Mouse (Mus musculus) right cerebral cortex, postnatal 14 days (tissue): ENCODE data around the gene Hipk3.

ENCODE experiments used
- DNase-seq: peaks from one replicate; pipeline ENCODE4 v3.0.0; 2022

Gene Hipk3

DNA sequence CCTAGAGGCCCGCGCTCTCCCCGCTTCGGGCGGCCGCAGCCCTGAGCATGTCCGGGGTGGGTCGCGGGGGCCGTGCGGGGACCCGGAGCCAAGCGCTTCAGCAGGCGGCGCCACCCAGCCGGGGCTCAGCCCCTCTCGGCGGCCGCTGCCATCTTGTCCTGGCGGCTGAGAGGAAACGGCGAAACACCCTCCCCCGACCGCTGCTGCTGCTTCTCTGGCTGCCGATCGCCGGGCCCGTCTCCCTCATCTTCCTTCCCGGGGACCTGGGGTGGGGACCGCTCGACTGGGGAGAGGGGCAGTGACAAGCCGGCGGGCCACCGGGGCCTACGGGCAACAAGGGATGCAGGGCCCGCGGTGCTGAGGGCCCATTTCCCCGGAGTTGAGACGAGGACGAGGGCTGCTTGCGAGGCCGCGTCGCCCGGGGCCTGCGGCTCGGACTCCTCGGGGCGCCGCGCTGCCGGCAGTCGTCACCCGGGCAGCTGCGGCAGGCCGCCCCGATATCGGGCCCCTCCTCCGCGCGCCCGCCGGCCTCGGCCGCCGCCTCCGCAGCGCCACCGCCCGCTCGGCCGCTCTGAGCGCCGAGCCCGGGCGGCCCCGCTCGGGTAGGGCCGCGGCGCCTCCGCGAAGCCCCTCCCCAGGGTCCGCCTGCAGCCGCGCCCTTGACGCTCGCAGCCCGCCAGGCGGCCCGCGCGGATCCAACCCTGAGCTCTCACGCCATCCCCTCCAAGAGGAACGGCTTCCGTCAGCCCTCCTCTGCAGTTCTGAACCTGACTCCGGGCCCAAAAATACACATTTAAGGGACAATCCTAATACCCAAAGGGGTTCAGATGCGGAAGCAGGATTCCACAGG is at the start of gene Hipk3:
Hipk3 (minus strand) TSS at position 496 of the 850 bp plus-strand sequence.
- peak; percentile 77 for DNase-seq

DNA sequence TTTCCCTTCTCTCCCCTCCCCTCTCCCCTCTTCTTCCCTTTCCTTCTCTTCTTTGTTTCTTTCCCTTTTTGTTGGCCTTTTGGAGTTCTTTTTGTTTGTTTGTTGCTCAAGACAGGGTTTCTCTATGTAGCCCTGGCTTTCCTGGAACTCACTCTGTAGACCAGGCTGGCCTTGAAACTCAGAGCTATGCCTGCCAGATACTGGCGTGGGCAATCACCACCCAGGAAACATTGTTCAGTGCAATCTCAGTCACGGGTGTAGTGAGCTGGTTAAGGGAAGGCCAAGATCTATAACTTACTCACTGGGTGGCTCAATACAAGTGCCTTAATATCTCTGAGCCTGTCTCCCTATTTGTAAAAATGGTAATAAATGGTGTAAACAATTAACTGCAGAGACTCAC is 46.0 kb upstream of the Hipk3 start:
- no peak for DNase-seq

DNA sequence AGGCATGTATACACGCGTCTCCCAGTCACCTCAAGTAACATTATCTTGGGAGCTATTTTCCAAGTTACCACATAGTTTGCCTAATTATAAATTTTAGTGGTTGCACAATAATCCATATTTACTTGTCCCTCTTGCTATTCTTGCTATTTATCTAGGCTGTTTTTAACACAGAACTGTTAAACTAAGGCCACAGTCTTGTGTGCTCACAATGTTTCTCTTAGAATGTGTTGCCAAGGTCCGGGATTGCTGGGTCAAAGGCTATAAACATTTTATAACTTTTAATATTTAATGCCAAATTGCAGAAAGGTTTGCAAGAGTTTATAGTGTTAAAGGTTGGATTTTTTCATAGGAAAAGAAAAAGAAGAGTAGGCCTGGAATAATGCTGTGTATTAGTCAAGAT is 40.5 kb upstream of the Hipk3 start:
- DNase-seq = no peak

DNA sequence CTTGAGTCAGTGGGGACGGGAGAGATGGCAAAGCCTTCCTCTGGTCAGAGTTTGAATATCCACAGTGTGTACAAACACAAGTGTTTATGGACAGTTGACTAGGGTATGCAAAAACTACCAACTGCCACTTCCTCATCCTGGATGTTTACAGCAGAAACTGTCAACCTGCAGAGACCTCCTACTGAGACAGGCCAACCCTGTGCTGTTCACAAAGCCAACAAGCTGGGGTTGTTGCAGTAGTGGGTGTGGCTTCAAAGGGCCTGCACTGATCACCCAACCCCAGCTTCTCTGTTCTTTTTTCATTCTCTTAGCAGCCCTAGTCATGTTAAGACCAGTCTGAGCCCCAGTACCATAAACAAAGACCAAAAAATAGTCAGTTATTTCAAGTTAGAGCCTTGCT is 38.3 kb upstream of the Hipk3 start:
- no peak for DNase-seq

- no peak for DNase-seq
Measured at GRCm38 (mm10) chr2:104526559-104526958, 32.3 kb upstream of the Hipk3 start.

DNA sequence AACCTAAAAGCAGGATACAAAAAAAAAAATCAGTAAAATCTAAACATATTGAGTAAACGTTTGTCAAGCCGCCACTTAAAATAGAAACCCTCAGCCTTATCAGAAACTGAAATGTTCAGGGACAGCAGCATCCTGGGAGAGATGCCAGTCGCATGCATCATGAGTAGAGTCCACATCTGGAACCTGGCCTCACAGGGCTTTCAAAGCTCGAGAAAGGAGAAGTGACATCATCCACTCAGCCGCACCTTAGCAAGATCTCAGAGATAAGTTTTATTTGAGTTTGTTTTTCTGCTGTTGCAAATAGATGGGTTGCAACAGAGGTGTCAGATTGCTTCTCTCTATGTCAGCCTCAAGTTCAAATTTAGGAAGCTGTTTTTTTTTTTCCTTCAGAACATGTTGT is 31.3 kb upstream of the Hipk3 start:
- DNase-seq = no peak

DNA sequence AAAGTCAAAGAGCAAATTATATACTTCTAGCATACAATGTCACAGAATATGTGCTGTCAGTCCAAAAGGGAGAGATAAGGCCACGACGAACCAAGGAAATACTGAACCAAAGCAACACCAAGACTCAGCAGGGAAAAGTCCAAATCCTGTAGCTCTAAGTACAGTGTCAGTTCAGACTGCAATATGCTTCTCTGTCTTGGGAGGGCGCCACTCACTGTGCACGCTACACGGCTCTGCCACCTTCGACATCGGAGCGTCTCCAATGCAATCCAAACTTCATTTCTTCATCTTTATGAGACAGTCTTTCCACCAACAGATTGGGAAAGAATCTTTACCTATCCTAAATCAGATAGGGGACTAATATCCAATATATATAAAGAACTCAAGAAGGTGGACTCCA is 17.4 kb upstream of the Hipk3 start:
- DNase-seq = no peak

GRCm38 (mm10) chr2:104502388-104502787 is 8.1 kb upstream of the Hipk3 start:
- DNase-seq = no peak

- no peak for DNase-seq
Measured at GRCm38 (mm10) chr2:104501091-104501490, 6.8 kb upstream of the Hipk3 start.

- DNase-seq = no peak
Measured at GRCm38 (mm10) chr2:104497771-104498170, 3.5 kb upstream of the Hipk3 start.

- DNase-seq = no peak
Measured at GRCm38 (mm10) chr2:104497231-104497630, 3.0 kb upstream of the Hipk3 start.

DNA sequence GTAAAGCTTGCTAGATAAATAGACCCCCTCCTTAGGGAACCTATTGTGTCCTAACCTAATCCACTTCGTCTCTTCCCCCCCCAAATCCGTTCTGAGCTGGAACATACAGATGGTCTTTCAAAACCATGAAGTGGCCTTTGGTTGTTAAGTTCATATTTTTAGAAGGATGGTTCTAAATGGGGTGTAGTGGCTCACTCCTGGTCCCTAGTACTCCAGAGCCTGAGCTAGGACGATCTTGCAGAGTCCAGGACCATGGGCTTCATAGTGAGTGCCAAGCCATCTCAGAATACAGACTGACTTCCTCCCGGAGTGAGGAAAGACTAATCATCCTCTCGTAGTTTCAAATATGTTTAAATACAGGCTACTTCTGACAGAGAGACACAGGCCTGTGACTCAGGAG is 2.0 kb upstream of the Hipk3 start:
- DNase-seq = no peak

GRCm38 (mm10) chr2:104494801-104495185 is 547 bp upstream of the Hipk3 start:
- no peak for DNase-seq

GRCm38 (mm10) chr2:104493021-104493950 is 960 bp downstream of the Hipk3 start:
- DNase-seq = peak; percentile 84

DNA sequence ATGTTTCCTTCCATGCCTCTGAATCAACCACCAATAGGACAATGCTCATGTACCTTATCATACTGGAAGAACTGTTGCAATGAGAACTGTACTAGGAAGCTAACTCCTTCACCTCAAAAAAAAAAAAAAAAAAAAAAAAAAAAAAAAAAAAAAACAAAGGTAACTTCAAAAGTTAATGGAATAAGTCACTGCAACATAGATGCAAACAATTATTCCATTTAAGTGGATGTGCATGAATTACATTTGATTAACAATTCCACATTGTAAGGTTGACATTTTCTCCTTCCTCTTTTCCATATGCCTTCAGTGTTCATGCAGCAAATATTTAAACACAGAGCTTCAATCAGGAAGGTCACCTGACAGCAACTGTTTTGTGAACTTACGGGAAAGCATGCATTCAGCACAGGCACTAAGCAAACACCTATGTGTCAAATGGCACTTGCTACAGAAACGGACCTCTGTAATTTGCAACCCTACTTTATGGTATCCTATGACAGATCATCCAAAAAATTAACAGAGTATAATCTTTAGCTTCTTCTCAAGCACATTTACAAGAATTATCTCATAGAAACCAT is 2.9 kb downstream of the Hipk3 start:
- no peak for DNase-seq

GRCm38 (mm10) chr2:104490761-104491160 is 3.5 kb downstream of the Hipk3 start:
- no peak for DNase-seq

DNA sequence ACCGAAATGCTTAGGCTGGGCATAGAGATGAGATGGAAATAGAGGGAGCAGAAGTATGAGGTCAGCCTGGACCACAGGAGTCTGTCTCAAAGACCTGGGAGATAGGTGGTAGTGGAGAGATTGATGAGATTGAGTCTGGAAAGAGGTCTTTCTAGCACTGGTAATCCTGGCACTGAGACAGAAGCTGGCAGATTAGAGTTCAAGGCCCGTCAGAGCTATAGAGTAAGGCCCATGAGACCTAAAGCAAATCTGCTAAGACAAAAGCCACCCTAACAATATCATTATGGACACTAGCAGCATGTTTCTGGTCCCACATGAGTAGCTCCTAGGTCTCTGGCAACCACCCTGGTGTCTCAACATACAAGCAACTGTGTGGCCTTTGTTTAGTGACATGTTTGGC is 4.4 kb downstream of the Hipk3 start:
- no peak for DNase-seq

DNA sequence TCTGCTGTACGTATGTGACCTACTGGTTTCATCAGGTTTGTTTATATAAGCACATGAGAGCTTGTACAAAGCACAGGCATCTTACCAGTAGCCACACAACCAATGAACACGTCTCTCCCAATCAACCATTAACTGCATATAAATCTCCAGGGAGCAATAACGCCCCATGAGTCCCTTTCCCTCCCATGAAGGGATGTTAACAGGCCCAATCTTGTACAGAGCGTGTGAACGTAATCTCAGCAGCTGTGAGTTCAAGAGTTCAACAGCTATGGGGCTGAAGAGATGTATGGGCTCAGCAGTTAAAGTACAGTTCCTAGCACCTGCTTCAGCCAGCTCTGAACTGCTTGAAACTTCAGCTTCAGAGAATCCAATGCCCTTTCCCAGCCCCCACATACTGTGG is 9.8 kb downstream of the Hipk3 start:
- no peak for DNase-seq

- no peak for DNase-seq
Measured at GRCm38 (mm10) chr2:104482156-104482555, 12.1 kb downstream of the Hipk3 start.

DNA sequence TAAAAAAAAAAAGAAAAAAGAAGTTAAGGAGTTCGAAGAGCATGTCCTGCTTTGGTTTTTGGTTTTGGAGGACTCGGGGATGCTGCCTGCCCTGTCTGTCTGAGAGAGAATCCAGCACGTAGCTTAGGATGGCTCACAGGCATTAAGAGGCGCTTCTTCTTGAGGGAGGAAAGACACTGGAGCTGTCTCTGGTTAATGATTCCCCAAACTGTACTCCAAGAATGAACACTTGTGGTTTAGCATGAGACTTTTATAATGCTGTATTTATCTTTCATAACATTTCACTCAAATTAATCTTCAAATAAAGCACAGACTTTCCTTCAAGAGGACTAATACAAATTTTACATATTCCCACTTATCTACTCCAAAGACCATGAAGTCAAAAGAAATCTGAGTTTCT is 15.2 kb downstream of the Hipk3 start:
- DNase-seq = no peak

GRCm38 (mm10) chr2:104477398-104478015 is 16.7 kb downstream of the Hipk3 start:
- no peak for DNase-seq

- DNase-seq = no peak
Measured at GRCm38 (mm10) chr2:104472056-104472455, 22.2 kb downstream of the Hipk3 start.

DNA sequence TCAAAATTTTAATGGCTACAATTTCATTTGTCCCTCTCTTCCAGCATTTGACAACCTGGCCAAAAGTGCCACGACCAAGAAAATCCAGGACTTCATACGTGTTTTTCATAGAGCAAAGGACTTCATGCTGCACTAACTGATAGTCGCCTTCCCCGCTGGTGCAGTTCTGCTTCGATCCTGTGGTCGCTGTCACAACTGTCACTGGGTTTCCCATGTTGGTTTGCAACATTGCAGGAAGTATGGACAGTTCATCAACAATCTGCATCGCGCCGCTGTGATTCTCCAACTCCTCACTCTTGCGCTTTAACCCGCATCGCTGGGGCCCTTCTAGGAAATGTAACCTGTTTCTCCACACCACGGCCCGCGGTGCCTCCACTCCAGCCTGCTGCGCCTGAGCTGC is 23.1 kb downstream of the Hipk3 start:
- no peak for DNase-seq
